Mouse (Mus musculus) hindbrain, embryonic 15.5 days (tissue): ENCODE measurements around the gene 1700125H20Rik. TPM values are rescaled to one million over a fixed set of nuclear protein-coding genes. Genes with fewer than 3 reads are reported as not detected.

Experiments
- ATAC-seq: fragments of 200-750 bp; cut with Nextera tagmentation; 2 replicates; pipeline ENCODE4 v1.8.0; 2017; ENCODE audit warnings: low read depth, moderate number of reproducible peaks, moderate TSS enrichment; ENCODE audit not compliant: low FRiP score
- H3K27ac ChIP-seq: fragments of 300-500 bp; sonication (generic); replicated peaks from 2 replicates; pipeline ENCODE4 v1.5.1; 2015; ENCODE audit warnings: mild to moderate bottlenecking, inconsistent platforms
- H3K27me3 ChIP-seq: fragments of 300-500 bp; sonication (generic); 2 replicates; pipeline ENCODE4 v1.6.1; 2015; ENCODE audit warnings: control low read depth, inconsistent platforms
- H3K36me3 ChIP-seq: fragments of 300-500 bp; sonication (generic); 2 replicates; pipeline ENCODE4 v1.6.1; 2015; ENCODE audit warnings: control low read depth, inconsistent platforms
- H3K4me1 ChIP-seq: fragments of 300-500 bp; sonication (generic); replicated peaks from 2 replicates; pipeline ENCODE4 v1.6.1; 2015; ENCODE audit warnings: control low read depth, inconsistent platforms
- H3K4me2 ChIP-seq: fragments of 300-500 bp; sonication (generic); 2 replicates; pipeline ENCODE4 v1.6.1; 2015; ENCODE audit warnings: moderate library complexity, mild to moderate bottlenecking, inconsistent platforms
- H3K4me3 ChIP-seq: fragments of 300-500 bp; sonication (generic); 2 replicates; pipeline ENCODE4 v1.5.1; 2015; ENCODE audit warnings: mild to moderate bottlenecking, inconsistent platforms
- H3K9ac ChIP-seq: fragments of 300-500 bp; sonication (generic); 2 replicates; pipeline ENCODE4 v1.6.1; 2015; ENCODE audit warnings: inconsistent platforms
- H3K9me3 ChIP-seq: fragments of 300-500 bp; sonication (generic); 2 replicates; pipeline ENCODE4 v1.6.1; 2016; ENCODE audit warnings: control low read depth, inconsistent platforms
- WGBS: fragments of 180-500 bp; shearing (Covaris S2); methylation state at CpG from one replicate; pipeline ENCODE4 v1.1.7; 2015; 5-methylcytosine and 5-hydroxymethylcytosine counted together
- polyA plus RNA-seq: library from polyadenylated mRNA; unstranded; fragments of >200 nt; fragmentation: Nextera tagmentation; extraction: Ambion mirVana; gene quantifications from 2 replicates; pipeline ENCODE4 v1.2.1, GENCODE M21; 2015

1700125H20Rik gene
- 0.58 and 0.84 TPM in 2 replicates for polyA plus RNA-seq

DNA sequence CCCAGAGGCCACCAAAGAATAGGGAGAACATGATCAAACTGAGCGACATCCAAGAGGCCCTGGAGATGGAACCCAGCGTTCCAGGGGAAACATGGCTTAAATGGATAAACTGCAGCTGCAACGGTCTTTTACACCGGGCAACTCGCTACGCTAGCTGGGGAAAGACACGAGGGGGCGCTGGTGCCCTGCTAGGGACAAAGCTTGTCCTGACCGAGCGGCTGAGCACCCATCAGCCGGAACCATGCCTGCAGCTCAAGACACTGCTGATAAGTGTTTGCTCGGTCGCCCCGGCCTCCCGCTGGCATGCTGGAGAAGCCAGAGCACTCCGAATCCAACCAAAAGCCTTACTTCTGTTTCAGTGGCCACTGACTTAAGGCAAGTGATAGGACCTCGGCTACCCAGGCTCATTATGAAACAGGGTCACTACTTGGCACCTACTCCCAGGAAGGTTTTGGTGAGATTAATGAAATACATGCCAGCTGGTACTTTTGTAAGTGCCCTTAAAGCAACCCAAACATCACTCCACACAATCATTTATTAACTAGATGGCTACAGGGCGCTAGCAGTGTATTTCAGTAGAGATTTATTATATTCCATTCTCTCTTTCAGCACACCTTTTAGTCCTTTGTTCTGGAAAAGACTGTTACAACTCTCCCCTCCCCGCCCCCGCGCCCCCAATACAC, at the start of gene 1700125H20Rik:
Gene 1700125H20Rik, plus strand, starts transcription at position 347 of the 683 bp plus-strand sequence.
- peak; percentile 93; the same call in 1 of the 2 replicates for ATAC-seq
- Histone ChIP-seq H3K27ac (no peak within 1 kb of the TSS), H3K9ac (peak within 1 kb of the TSS; percentile 44), H3K36me3 (no peaks in the 10 kb centered on the region), H3K9me3 (no peaks in the 10 kb centered on the region), H3K4me3 (peak within 1 kb of the TSS; percentile 34), H3K4me2 (peak within 1 kb of the TSS; percentile 69), H3K27me3 (no peaks in the 10 kb centered on the region), H3K4me1 (peaks cover 11% of the 10 kb centered on the region)
- WGBS = 12% methylated on average over 21 of the region's 21 CpGs

DNA sequence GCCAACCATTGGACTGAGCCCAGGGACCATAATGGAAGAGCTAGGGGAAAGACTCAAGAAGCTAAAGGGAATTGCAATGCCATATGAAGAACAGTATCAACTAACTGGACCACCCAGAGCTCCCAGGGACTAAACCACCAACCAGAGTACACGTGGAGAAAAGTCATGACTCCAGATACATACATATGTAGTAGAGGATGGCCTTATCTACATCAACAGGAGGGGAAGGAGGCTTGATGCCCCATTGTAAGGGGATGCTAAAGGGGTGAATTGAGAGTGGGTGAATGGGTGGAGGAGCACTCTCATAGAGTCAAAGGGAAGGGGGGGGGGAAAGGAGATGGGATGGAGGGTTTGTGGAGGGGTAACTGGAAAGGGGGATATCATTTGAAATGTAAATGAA, 48.1 kb upstream of the 1700125H20Rik start:
- 80% methylated on average over 1 of the region's 1 CpGs for WGBS
- Histone ChIP-seq H3K36me3 (no peaks in the 10 kb centered on the region), H3K4me1 (no peaks in the 10 kb centered on the region), H3K9ac (no peak overlapping the region), H3K27me3 (no peaks in the 10 kb centered on the region), H3K4me3 (no peak overlapping the region), H3K27ac (no peak overlapping the region), H3K4me2 (no peak overlapping the region), H3K9me3 (no peaks in the 10 kb centered on the region)
- no peak for ATAC-seq

GRCm38 (mm10) chr11:85123267-85123992, 46.8 kb upstream of the 1700125H20Rik start:
- WGBS = 92% methylated on average over 3 of the region's 3 CpGs
- H3K4me2 ChIP-seq = no peak overlapping the region
- no peak overlapping the region for H3K27ac ChIP-seq
- H3K9ac ChIP-seq = no peak overlapping the region
- no peaks in the 10 kb centered on the region for H3K27me3 ChIP-seq
- H3K9me3 ChIP-seq = no peaks in the 10 kb centered on the region
- no peaks in the 10 kb centered on the region for H3K36me3 ChIP-seq
- H3K4me3 ChIP-seq = no peak overlapping the region
- no peaks in the 10 kb centered on the region for H3K4me1 ChIP-seq
- ATAC-seq = no peak

DNA sequence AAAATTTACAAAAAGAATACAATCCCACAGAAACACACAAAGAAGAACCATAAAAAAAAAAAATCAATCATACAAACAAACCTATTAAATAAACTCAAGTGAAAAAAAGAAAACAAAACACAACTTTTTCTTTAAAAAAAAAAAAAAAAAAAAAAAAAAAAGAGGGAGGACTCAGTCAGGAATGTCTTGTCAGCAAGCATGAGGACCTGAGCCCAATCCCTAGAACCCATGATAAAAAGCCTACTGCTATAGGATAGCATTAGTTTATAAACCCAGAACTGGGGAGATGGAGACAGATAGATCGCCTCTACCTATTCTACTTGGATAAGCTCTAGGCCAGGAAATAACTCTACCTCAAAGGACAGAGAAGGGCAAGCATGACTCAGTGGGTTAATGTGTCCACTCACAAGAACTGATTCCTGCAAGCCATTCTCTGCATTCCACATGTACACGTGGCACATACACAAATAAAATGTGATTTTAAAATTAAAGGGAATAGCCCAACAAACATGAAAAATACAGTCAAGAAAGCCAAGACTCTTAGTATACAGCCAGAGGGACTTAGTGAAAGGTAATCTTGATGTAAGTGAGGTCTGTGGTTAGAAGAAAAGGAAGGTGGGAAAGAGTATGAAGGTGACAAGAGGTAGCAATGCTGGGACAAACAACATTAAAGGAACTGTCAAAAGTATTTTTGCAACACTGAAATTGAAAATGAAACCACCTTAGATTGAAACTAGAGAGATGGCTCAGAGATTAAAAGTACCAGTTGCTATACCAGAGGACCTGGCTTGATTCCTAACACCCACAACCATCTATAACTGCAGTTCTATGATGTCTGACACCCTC, 43.7 kb upstream of the 1700125H20Rik start:
- Histone ChIP-seq H3K27me3 (no peaks in the 10 kb centered on the region), H3K4me2 (no peak overlapping the region), H3K9ac (no peak overlapping the region), H3K4me3 (no peak overlapping the region), H3K4me1 (no peaks in the 10 kb centered on the region), H3K9me3 (no peaks in the 10 kb centered on the region), H3K36me3 (no peaks in the 10 kb centered on the region), H3K27ac (no peak overlapping the region)
- 91% methylated on average over 2 of the region's 2 CpGs for WGBS
- no peak for ATAC-seq

DNA sequence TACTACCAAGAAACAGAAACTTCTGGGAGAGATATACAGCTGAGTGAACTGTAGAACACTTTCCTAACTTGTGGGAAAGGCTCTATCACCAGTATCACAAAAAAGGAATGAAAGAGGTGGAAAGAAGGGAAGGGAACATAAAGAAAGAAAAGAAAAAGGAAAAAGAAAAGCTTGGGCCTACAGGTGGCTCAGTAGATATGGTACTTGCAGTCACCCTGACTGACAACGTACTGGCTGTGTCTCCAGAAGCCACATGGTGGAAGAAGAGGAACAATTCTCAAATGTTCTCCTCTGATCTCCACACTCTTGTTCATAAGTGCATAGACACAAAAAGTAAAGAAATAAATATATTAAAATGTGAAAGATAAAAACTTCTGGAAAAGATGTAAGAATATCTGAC, 41.3 kb upstream of the 1700125H20Rik start:
- ATAC-seq = no peak
- Histone ChIP-seq H3K4me1 (no peaks in the 10 kb centered on the region), H3K4me2 (no peak overlapping the region), H3K4me3 (no peak overlapping the region), H3K27me3 (no peaks in the 10 kb centered on the region), H3K27ac (no peak overlapping the region), H3K36me3 (no peaks in the 10 kb centered on the region), H3K9me3 (no peaks in the 10 kb centered on the region), H3K9ac (no peak overlapping the region)
- WGBS = 93% methylated on average over 1 of the region's 1 CpGs

GRCm38 (mm10) chr11:85131542-85131941, 38.7 kb upstream of the 1700125H20Rik start:
- Histone ChIP-seq H3K27me3 (no peaks in the 10 kb centered on the region), H3K27ac (no peak overlapping the region), H3K4me3 (no peak overlapping the region), H3K9ac (no peak overlapping the region), H3K4me1 (0 out of 2 replicates have a peak, but pooled peaks cover 4% of the 10 kb centered on the region), H3K36me3 (no peaks in the 10 kb centered on the region), H3K9me3 (no peaks in the 10 kb centered on the region), H3K4me2 (no peak overlapping the region)
- no peak for ATAC-seq
- WGBS = 78% methylated on average over 2 of the region's 2 CpGs

DNA sequence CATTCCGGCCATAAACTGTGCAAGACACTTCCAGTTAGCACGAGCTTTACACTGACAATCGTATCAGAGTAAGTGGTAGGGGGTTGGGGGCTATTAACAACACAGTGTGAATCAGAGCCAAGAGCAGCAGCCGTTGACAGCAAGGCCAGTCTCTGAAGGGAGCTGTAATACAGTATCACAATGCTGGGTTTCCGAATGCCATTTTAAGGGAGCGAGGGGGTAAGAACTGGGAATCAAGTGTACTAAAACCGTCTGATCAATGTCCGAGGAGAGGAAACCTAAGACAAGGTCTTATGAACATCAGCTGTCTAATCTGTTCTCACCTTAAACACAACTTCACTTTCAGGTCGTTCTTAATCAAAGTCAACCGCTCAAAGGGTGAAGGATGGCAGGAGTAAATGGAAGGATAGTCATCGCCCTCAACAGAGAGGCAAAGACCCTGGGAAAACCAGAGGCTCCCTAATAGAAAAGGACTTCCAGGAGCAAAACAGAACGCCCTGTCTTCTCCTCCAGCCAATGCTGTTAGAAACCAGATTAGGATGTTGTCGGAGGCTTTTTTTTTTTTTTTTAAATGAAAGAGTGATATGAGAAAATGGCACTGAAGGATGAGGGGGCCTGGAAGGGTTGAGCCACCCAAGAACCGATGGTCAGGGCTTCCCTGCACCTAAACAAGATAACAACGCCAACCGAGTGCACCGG, 31.3 kb upstream of the 1700125H20Rik start:
- H3K27ac ChIP-seq = peak overlapping the region; percentile 94
- under 1% methylated on average over 17 of the region's 17 CpGs for WGBS
- peaks cover 29% of the 10 kb centered on the region for H3K4me1 ChIP-seq
- H3K4me3 ChIP-seq = peak overlapping the region; percentile 87
- H3K4me2 ChIP-seq = peak overlapping the region; percentile 65
- no peaks in the 10 kb centered on the region for H3K27me3 ChIP-seq
- no peak; the same call in 1 of the 2 replicates for ATAC-seq
- no peaks in the 10 kb centered on the region for H3K36me3 ChIP-seq
- H3K9ac ChIP-seq = peak overlapping the region; percentile 90
- H3K9me3 ChIP-seq = no peaks in the 10 kb centered on the region

DNA sequence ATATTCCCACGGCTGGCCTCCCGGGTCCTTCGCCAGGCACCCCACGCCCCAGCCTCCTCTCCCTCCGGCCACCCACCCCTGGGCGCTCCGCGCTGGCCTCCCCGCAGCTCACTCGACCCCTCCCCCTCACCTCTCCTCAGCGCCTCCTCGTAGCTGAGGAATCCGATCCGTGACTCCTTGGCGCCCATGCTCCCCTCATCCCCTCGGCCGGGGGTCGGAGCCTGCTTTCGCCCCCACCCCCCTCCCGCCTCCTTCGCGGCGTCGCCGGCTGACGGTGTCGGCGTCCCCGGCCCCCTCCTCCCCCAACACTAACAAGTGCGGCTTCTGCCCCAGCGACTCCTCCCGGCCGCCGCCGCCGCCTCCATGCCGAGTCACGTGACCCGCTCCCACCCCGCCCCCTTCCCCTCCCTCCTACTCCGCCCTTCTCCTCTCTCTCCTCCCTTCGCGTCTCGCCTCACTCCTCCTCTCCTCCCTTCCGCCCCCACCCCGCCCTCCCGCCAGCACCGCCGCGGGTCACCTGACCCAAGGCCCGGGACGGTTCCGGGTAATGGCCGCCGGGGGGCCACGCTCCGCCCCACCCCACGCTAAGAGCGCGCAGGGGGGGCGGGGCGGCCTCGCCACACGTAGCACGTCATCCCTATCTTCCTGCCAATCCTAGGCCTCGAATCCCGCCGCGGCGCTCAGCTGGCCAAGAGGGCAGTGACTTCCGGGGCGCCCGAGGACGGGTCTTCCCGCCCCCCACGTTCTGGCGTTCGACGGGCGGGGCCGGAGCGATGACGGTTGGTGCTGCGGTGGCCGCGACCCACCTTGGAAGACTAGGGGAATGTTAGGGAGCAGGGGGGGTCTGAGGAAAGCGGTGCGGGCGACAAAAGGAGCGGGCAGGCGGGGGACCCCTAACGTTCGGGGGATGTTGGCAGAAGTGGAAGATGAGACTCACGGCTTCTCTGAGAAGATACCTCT, 30.3 kb upstream of the 1700125H20Rik start, which contains the start of gene Usp32:
Gene Usp32, minus strand, starts transcription at position 581 of the 960 bp plus-strand sequence.
- ATAC-seq = peak; percentile 98
- peak within 1 kb of the TSS; percentile 67 for H3K4me2 ChIP-seq

DNA sequence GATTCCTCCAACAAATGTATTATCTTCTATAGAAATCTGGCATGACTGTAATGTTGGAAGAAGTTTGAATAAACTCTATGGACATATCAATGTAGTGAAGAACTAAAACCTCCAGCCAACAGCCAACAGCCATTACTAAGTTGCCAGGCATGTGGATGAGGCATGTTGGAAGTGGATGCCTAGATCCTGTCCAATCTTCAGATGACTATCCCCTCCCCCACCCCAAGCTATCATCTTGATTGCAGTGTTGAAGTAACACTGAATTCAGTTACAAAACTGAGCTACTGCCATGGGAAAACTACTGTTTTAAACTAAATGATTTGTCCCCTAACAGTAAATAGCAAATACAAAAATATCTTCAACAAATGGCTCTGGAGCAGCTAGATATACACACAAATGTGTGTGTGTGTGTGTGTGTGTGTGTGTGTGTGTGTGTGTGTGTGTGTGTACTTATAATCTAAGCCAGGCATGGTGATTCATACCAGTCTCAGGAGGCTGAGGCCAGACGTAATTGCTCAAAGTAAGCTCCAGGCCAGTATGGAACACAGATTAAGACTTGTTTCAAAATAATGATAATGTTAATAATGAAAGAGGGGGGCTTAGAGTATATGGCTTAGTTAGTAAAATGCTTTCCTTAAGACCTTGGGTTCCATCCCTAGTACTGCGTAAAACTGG, 17.8 kb upstream of the 1700125H20Rik start:
- no peaks in the 10 kb centered on the region for H3K9me3 ChIP-seq
- H3K36me3 ChIP-seq = no peaks in the 10 kb centered on the region
- H3K4me3 ChIP-seq = no peak overlapping the region
- H3K27me3 ChIP-seq = no peaks in the 10 kb centered on the region
- no peak for ATAC-seq
- H3K27ac ChIP-seq = no peak overlapping the region
- H3K9ac ChIP-seq = no peak overlapping the region
- no peak overlapping the region for H3K4me2 ChIP-seq
- no peaks in the 10 kb centered on the region for H3K4me1 ChIP-seq
- WGBS = 93% methylated on average over 2 of the region's 2 CpGs

More for the DNA sequence above, 30.3 kb upstream of the 1700125H20Rik start, which contains the start of gene Usp32:
- peaks cover 29% of the 10 kb centered on the region for H3K4me1 ChIP-seq
- H3K27ac ChIP-seq = peak within 1 kb of the TSS; percentile 94
- H3K9ac ChIP-seq = peak within 1 kb of the TSS; percentile 90
- no peaks in the 10 kb centered on the region for H3K36me3 ChIP-seq
- H3K27me3 ChIP-seq = no peaks in the 10 kb centered on the region
- no peaks in the 10 kb centered on the region for H3K9me3 ChIP-seq
- WGBS = under 1% methylated on average over 72 of the region's 94 CpGs
- H3K4me3 ChIP-seq = peak within 1 kb of the TSS; percentile 87

DNA sequence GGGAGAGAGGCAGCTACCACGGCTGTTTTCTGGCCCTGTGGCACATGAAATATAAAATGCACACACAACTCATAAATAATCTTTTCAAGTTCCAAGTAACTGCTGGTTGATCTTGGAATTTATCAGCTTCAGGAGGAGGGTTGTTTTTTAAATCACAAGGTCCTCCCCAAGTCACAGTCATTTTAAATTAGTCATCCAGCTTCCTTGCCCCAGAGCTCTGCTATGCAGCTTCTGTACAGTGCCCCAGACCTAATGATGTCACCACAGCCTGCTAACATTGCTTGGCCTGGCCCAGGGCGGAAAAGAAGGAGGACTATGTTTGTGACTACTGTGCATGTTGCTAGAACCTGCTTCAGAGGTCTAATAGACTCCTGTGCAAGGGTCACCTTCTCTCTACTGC, 12.9 kb upstream of the 1700125H20Rik start:
- H3K4me1 ChIP-seq = no peaks in the 10 kb centered on the region
- ATAC-seq = no peak
- H3K9ac ChIP-seq = no peak overlapping the region
- H3K27me3 ChIP-seq = no peaks in the 10 kb centered on the region
- H3K9me3 ChIP-seq = no peaks in the 10 kb centered on the region
- no peak overlapping the region for H3K4me3 ChIP-seq
- WGBS = 81% methylated on average over 2 of the region's 2 CpGs
- H3K27ac ChIP-seq = no peak overlapping the region
- no peaks in the 10 kb centered on the region for H3K36me3 ChIP-seq
- H3K4me2 ChIP-seq = no peak overlapping the region
